Mouse (Mus musculus): ENCODE data around the gene Zfp697.

DNA sequence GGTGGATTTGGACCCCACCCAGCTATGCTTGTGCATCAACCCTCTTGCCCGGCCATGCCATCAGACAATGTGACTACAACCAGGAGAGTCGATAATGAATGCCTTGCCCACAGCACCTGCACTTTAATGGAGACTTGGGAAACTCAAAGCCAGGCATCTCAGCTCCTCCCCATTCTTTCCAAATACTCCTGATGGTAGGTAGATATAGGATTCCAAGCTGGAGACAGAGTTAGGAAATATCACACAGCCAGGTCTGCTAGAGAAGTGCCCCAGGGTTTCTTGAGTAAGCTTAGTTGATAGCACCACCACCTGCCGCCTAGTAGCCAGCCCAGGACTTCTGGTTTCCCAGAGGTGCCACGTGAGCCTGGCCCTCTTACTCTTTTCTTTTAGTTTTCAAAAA lies 15.4 kb upstream of the Zfp697 start:
- TF ChIP-seq CTCF (IDR thresholded peaks at IDR 0.05; ENCODE audit: low read depth) (no peak), EP300 (IDR thresholded peaks at IDR 0.05; ENCODE audit: low read depth) (no peak)
